Mouse (Mus musculus) stomach, postnatal 0 days (tissue): ENCODE data around the gene S100a4. TPM values are rescaled to one million over a fixed set of nuclear protein-coding genes. Genes with fewer than 3 reads are reported as not detected.

Experiments used
- ATAC-seq: fragments of 200-750 bp; cut with Nextera tagmentation; 2 replicates; pipeline ENCODE4 v1.8.0; 2017; ENCODE audit not compliant: low FRiP score, low TSS enrichment
- DNase-seq: peaks from one replicate; pipeline ENCODE4 v3.0.0-alpha.2; 2016; ENCODE audit warnings: low spot score
- H3K27ac ChIP-seq: fragments of 300-500 bp; sonication (generic); replicated peaks from 2 replicates; pipeline ENCODE4 v1.5.1; 2014; ENCODE audit warnings: mild to moderate bottlenecking, control low read depth
- H3K27me3 ChIP-seq: fragments of 300-500 bp; sonication (generic); 2 replicates; pipeline ENCODE4 v1.6.1; 2014; ENCODE audit warnings: low read length; ENCODE audit not compliant: control insufficient read depth, insufficient read depth
- H3K36me3 ChIP-seq: fragments of 300-500 bp; sonication (generic); 2 replicates; pipeline ENCODE4 v1.6.1; 2014; ENCODE audit warnings: low read length, mixed read lengths; ENCODE audit not compliant: control insufficient read depth, insufficient read depth
- H3K4me1 ChIP-seq: fragments of 300-500 bp; sonication (generic); replicated peaks from 2 replicates; pipeline ENCODE4 v1.6.1; 2014; ENCODE audit warnings: antibody characterized with exemption; ENCODE audit not compliant: control insufficient read depth, insufficient read depth
- H3K4me2 ChIP-seq: fragments of 300-500 bp; sonication (generic); replicated peaks from 2 replicates; pipeline ENCODE4 v1.6.1; 2014; ENCODE audit warnings: low read depth, mild to moderate bottlenecking, control low read depth, moderate library complexity
- H3K4me3 ChIP-seq: fragments of 300-500 bp; sonication (generic); 2 replicates; pipeline ENCODE4 v1.5.1; 2014; ENCODE audit warnings: low read depth, low read length, control low read depth
- H3K9ac ChIP-seq: fragments of 300-500 bp; sonication (generic); 2 replicates; pipeline ENCODE4 v1.6.1; 2014; ENCODE audit warnings: mild to moderate bottlenecking, low read length, control low read depth, mixed read lengths
- H3K9me3 ChIP-seq: fragments of 300-500 bp; sonication (generic); 2 replicates; pipeline ENCODE4 v1.6.1; 2016; ENCODE audit warnings: low read length; ENCODE audit not compliant: control insufficient read depth
- CTCF ChIP-seq: IDR thresholded peaks from 2 replicates; pipeline ENCODE4 v1.5.1; 2016; ENCODE audit warnings: antibody characterized with exemption, low read depth, mild to moderate bottlenecking, moderate library complexity
- EP300 ChIP-seq: optimal IDR thresholded peaks from 2 replicates; pipeline ENCODE3; 2016; ENCODE audit warnings: antibody characterized with exemption
- WGBS: fragments of 180-500 bp; shearing (Covaris S2); extraction: QIAGEN DNeasy Blood & Tissue Kit; methylation state at CpG from one replicate; pipeline ENCODE4 v1.1.7; 2014; 5-methylcytosine and 5-hydroxymethylcytosine counted together
- polyA plus RNA-seq: library from polyadenylated mRNA; unstranded; fragments of >200 nt; fragmentation: Nextera tagmentation; extraction: Ambion mirVana; gene quantifications from 2 replicates; pipeline ENCODE4 v1.2.1, GENCODE M21; 2015

Gene S100a4
- polyA plus RNA-seq, 1 experiment from 2014 or later = 17.4 TPM

DNA sequence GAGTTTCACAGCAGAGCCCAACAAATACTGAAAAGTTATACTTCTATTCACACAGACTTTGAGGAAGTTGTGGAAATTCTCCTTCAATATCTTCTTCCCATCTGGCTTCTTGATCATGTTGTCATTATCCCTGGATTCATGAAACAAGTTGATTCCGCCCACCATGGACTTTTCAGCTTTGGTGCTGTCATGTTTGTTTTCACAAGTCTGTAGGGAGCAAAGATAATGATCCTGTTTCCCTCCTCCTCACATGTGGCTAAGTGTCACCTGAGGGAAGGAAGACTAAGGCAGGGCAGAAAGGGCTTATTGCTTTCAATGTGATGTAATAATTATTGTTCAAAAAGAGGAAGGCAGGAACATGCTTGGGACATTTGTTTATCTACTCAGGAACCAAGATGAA is 43.7 kb downstream of the S100a4 start:
- no peak overlapping the region for H3K27ac ChIP-seq
- no peak overlapping the region for H3K4me3 ChIP-seq
- 87% methylated on average over 1 of the region's 1 CpGs for WGBS
- peak; percentile 5 for DNase-seq
- no peaks in the 10 kb centered on the region for H3K9me3 ChIP-seq
- no peak for ATAC-seq
- H3K4me2 ChIP-seq = no peak overlapping the region
- H3K4me1 ChIP-seq = no peaks in the 10 kb centered on the region
- H3K9ac ChIP-seq = no peak overlapping the region
- TF ChIP-seq CTCF (no peak), EP300 (no peak)
- no peaks in the 10 kb centered on the region for H3K36me3 ChIP-seq
- no peaks in the 10 kb centered on the region for H3K27me3 ChIP-seq

DNA sequence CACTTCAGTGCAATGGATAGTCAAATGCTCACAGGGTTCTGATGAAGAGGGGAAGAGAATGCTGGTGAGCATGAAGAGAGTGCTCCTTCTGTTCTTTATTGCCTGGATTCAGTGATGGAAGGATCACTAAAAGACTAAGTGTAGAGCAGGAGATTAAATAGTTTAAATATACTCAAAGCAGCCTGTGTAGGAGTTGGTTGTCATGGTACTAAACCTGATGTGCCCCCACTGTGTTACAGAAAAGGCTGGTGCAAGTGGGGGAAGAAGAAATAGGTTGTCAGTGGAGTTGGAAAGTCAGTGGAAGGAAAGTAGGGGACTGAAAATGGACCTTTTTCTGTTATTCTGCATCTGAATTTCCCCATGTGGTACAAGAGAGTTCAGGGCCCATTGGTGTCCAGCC is 45.4 kb downstream of the S100a4 start:
- no peak overlapping the region for H3K27ac ChIP-seq

DNA sequence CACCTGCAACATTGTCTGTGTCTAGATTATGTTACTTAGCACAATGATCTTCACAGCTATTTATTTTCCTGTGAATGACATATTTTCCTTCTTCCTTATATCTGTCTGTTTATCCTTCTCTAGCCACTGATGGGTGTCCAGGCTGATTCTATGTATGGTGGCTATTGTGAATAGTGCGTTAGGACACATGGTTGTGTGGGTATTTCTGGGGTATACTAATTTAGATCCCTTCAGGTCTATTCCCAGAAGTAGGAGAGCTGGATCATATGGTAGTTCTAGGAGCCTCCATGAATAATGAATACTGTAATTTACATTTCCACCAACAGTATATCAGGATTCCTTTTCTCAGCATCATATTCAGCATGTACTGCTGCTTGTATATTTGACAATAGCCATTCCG is 46.3 kb downstream of the S100a4 start:
- H3K36me3 ChIP-seq = no peaks in the 10 kb centered on the region
- DNase-seq (no peak), ATAC-seq (no peak)
- no peak for TF ChIP-seq EP300
- TF ChIP-seq CTCF = no peak
- 89% methylated on average over 2 of the region's 2 CpGs for WGBS
- no peaks in the 10 kb centered on the region for H3K9me3 ChIP-seq
- H3K27ac ChIP-seq = no peak overlapping the region
- no peaks in the 10 kb centered on the region for H3K27me3 ChIP-seq
- H3K4me1 ChIP-seq = no peaks in the 10 kb centered on the region
- H3K9ac ChIP-seq = no peak overlapping the region
- no peak overlapping the region for H3K4me3 ChIP-seq
- no peak overlapping the region for H3K4me2 ChIP-seq

More for the DNA sequence above, 45.4 kb downstream of the S100a4 start:
- no peaks in the 10 kb centered on the region for H3K36me3 ChIP-seq
- H3K9ac ChIP-seq = no peak overlapping the region
- H3K4me2 ChIP-seq = no peak overlapping the region
- no peaks in the 10 kb centered on the region for H3K9me3 ChIP-seq
- no peaks in the 10 kb centered on the region for H3K4me1 ChIP-seq
- DNase-seq = no peak
- no peak overlapping the region for H3K4me3 ChIP-seq
- no peak for ATAC-seq
- H3K27me3 ChIP-seq = no peaks in the 10 kb centered on the region
- no peak for TF ChIP-seq CTCF
- no peak for TF ChIP-seq EP300

DNA sequence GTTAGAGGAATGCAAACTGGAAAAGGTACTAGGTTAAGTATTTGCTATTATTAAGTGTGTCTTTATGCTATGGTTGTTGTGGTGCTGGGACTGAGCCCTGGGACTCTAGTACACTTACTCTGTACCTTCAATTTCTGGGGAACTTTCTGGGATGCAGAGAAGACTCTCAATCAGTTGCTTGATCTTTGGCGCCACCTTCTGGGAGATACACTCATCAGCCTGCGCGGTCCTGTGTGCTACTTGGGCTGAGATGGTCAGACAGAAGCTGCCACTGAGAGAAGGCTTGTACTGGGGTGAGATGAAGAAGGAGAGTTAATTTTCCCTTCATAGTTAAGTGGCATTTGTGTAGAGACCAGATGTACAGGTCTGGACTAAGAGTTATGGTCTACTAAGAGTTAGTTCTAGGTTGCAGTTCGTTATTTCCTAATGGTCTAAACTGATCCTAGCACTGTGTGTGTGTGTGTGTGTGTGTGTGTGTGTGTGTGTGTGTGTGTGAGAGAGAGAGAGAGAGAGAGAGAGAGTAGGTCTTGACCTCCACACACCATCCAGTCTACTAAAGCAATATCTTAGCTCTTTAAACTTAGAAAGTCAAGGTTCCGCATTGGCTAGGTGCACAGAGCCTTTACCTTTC is 49.4 kb downstream of the S100a4 start:
- Histone ChIP-seq H3K4me1 (no peaks in the 10 kb centered on the region), H3K9ac (no peak overlapping the region), H3K36me3 (no peaks in the 10 kb centered on the region), H3K27me3 (no peaks in the 10 kb centered on the region), H3K4me2 (no peak overlapping the region), H3K27ac (no peak overlapping the region), H3K4me3 (no peak overlapping the region), H3K9me3 (no peaks in the 10 kb centered on the region)
- DNase-seq = peak; percentile 79
- TF ChIP-seq EP300 = no peak
- TF ChIP-seq CTCF = peak; percentile 93
- WGBS = 38% methylated on average over 5 of the region's 5 CpGs
- ATAC-seq = peak; percentile 76

DNA sequence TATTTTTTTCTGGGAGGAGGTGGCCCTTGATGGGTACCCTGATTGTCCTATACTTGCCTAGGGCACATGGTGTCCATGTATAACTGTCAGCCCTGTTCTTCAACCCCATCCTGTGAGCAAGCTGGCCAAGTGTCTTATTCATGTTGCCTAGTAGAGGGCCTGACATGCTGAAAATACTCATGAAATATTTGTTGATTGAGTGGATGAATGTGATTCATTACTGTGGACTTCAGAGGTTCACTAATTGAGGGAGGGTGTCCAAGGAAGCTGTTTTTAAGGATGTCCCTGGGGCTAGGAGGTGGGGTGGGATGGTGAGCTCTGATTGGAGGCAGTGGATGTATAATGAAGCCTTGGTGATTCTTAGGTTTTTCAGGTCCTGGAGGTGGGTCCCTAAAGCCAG is 50.1 kb downstream of the S100a4 start, which contains the start of gene S100a7a:
Gene S100a7a, plus strand, starts transcription at position 301 of the 400 bp plus-strand sequence.
- no peak for TF ChIP-seq CTCF
- no peak for TF ChIP-seq EP300
- DNase-seq (no peak), ATAC-seq (no peak)
- Histone ChIP-seq H3K4me2 (no peak within 1 kb of the TSS), H3K36me3 (no peaks in the 10 kb centered on the region), H3K9ac (no peak within 1 kb of the TSS), H3K4me1 (no peaks in the 10 kb centered on the region), H3K27ac (no peak within 1 kb of the TSS), H3K9me3 (no peaks in the 10 kb centered on the region), H3K4me3 (no peak within 1 kb of the TSS), H3K27me3 (no peaks in the 10 kb centered on the region)

Other genes with a start within 250 kb of the S100a4 start
- 4.7 and 5.3 TPM in 2 replicates for gene Slc27a3, start 213.8 kb upstream of the S100a4 start, polyA plus RNA-seq
- 9.2 and 9.7 TPM in 2 replicates for gene Ints3, start 170.1 kb upstream of the S100a4 start, polyA plus RNA-seq
- gene Npr1, start 137.9 kb upstream of the S100a4 start, polyA plus RNA-seq = 3.0 and 3.6 TPM in 2 replicates
- gene Ilf2, start 127.6 kb upstream of the S100a4 start, polyA plus RNA-seq = 55.9 and 57.6 TPM in 2 replicates
- 63.4 and 68.2 TPM in 2 replicates for gene Snapin, start 112.7 kb upstream of the S100a4 start, polyA plus RNA-seq
- 72.2 and 74.2 TPM in 2 replicates for gene Chtop, start 94.3 kb upstream of the S100a4 start, polyA plus RNA-seq
- gene S100a1, start 89.4 kb upstream of the S100a4 start, polyA plus RNA-seq = 386 TPM in 2 replicates
- 66.7 and 73.6 TPM in 2 replicates for gene S100a13, start 89.3 kb upstream of the S100a4 start, polyA plus RNA-seq
- 271 and 299 TPM in 2 replicates for gene S100a14, start 76.9 kb upstream of the S100a4 start, polyA plus RNA-seq
- gene S100a16, start 66.5 kb upstream of the S100a4 start, polyA plus RNA-seq = 559 and 590 TPM in 2 replicates
- gene S100a3, start 43.2 kb upstream of the S100a4 start, polyA plus RNA-seq = 1.2 and 2.1 TPM in 2 replicates
- 0.65 and 1.2 TPM in 2 replicates for gene S100a2, start 13.5 kb upstream of the S100a4 start, polyA plus RNA-seq
- not detected in 2 replicates for gene Gm42674, start 1.9 kb upstream of the S100a4 start, polyA plus RNA-seq
- 9.6 and 10.5 TPM in 2 replicates for gene S100a5, start 4.8 kb downstream of the S100a4 start, polyA plus RNA-seq
- gene S100a6, start 9.1 kb downstream of the S100a4 start, polyA plus RNA-seq = 3,650 and 3,685 TPM in 2 replicates
- gene S100a7a, start 50.2 kb downstream of the S100a4 start, polyA plus RNA-seq = 24.5 and 27.3 TPM in 2 replicates
- 14.4 and 18.3 TPM in 2 replicates for gene S100a8, start 65.2 kb downstream of the S100a4 start, polyA plus RNA-seq
- 56.6 and 65.4 TPM in 2 replicates for gene S100a9, start 92.0 kb downstream of the S100a4 start, polyA plus RNA-seq
- 0.33 and 0.50 TPM in 2 replicates for gene Pglyrp4, start 123.1 kb downstream of the S100a4 start, polyA plus RNA-seq
- not detected in 2 replicates for gene Gm5849, start 174.1 kb downstream of the S100a4 start, polyA plus RNA-seq